Mouse (Mus musculus) lung, postnatal 25 days (tissue): ENCODE measurements around the gene Fnbp4.
A peak's percentile ranks its signal among the peaks of the same experiment; 100 is the strongest.
"Not testable (repeated sequence)": the region's sequence is repeated elsewhere in the genome, so short reads cannot be mapped to it uniquely, and the experiment has no call there.

ENCODE experiments used
- DNase-seq: peaks from one replicate; pipeline ENCODE4 v3.0.0; 2022; ENCODE audit warnings: low spot score

The Fnbp4 gene

DNA sequence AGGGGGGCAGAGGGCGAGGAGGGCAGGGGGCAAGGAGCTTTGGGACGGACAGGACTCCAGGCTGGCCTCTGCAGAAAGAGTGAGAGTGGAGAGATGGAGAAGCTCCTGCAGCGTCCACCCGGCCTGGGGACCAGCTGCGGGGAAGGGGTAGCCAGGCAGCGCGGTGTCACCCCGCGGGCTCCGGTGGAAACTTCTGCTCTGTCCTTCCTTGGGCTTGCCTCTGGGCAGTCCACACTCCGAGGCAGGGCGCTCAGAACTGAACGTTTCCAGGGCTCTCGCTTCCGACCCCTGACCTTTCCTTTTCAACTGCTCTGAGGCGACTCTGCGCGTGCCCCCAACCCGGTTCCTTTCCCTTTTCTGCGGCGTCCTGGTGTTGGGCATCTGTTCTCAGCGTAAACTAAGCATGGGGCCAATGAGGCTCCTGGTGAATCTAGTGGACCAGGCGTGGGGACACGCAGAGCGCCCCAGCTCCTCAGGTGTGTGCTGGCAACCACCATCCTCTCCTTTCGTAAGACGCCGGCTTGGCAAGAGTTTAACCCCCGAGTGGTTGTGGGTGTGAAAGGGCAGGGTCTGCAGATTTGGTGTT, 37.8 kb downstream of the Fnbp4 start:
- no peak for DNase-seq

DNA sequence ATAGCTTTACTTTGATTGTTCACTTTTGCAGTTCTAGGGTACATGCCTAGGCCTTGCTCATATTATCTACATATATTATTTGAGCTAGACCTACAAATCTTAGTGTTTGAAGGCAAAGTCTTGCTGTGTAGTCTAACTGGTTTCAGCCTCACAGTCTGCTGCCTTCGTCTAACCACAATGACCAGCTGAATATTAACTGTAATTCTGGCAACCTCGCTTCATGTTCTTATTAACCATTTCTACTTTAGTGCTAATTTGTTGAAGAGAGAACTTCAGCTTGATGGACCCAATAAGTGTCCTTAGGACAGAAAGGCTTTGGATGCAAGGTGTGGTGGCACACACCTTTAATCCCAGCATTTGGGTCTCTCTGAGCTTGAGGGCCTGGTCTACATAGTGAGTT, 43.0 kb downstream of the Fnbp4 start:
- DNase-seq = no peak

DNA sequence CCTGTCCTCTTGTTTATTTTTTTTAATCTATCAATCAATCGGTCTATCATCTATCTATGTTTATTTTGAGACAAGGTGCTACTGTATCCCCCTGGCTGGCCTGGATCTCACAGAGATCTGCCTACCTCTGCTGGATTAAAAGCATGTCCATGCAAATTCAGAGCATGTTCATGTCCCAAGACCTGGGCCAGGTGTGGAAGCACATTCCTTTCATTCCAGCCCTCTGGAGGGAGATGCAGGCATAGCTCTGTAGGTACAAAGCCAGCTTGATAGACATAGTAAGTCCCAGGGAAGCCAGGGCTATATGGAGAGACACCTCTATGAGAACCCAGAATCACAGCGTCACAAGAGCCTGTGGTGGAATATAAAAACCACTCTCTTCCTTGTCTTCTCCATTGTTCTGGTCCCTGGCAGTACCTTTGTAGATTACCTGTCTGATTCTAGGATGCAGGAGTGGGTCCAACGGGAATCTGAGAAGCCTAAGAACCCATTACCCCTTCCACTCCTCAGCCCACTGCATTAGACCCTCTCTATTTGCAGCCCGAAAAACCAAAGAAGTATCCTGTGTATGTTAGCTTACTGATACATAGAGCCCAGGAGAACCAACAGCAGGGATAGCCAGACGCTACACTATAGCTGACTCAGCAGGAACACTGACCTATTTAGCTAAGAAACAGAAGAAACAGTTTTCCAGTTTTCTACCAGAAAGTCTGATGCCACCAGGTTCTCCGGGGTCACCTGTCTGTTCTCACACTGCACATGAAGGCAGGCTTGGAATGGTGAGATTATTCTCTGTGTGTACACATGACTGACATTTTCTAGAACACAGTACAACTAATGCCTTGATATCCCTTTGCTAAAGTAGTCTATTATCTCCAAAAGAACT, 63.3 kb downstream of the Fnbp4 start:
- no peak for DNase-seq

DNA sequence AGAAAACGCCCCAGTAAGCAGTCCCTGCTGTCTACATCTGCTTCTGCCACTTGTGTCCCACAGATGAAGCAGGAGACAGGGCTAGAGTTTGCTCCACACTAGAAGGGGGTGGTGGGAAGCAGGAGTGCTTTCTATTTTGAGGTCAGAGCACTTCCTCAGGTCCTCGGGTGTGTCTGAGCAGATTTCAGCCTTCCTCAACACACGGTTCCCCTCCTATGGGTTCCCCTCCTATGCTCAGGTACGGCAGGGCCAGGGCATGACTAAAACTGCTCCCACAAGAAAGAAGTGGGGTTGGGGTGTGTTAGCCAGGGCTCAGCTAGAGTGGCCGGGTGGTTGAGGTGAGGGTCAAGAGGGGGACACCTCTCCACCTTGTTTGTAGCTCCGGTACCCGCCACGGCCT, 65.6 kb downstream of the Fnbp4 start:
- DNase-seq = no peak

DNA sequence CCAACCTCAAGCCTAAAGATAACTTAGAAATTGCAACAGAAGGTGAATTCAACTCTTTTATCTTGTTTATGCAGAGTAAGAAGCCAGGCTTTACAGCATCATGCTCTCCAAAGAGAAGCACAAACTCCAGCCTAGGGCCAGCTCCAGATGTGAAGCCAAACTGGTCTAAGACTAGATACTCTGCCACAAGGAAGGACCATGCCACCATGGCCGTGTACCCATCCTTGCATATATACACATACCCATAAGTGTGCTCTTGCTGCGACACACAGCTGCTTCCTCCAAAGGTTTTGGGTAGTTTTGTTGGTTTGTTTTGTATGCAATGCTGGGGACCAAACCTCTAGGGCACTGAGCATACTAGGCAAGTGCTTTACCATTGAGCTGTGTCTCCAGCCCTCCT, 70.1 kb downstream of the Fnbp4 start:
- no peak for DNase-seq

DNA sequence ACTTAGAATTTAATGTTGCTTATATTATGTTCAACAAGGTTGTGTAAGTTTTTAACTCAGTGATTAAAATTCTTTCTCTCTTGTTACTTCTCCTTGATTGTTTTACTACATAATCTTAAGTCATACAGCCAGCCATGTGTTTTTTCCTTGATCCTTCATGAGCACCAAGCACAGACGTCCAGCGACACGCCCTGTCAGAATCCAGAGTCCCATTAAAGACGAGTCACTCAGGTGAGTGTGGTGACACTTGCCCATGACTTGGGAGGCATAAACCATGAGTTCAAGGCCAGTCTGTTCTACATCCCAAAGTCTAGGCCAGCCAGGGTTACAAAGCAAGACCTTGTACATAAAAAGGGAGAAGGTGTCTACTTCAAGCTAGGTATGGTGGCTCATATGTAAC, 71.0 kb downstream of the Fnbp4 start:
- no peak for DNase-seq

DNA sequence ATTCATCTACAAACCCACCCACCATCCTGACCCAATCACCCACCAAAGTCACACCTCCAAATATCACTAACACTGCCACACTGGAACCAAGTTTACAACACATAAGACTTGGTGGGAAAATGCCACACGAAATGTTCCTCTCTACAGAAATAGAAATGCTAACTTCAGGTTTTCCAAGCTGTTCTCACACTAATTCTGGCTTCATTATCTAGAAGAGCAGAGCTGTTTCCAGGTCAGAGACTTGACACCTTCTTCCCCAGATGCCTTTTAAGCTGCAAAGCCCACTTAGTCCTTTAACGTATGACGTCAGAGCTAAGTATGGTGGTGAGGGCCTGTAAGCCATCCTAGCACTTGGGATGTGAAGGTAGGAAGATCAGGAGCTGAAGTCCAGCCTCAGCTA, 73.5 kb downstream of the Fnbp4 start:
- DNase-seq = no peak

DNA sequence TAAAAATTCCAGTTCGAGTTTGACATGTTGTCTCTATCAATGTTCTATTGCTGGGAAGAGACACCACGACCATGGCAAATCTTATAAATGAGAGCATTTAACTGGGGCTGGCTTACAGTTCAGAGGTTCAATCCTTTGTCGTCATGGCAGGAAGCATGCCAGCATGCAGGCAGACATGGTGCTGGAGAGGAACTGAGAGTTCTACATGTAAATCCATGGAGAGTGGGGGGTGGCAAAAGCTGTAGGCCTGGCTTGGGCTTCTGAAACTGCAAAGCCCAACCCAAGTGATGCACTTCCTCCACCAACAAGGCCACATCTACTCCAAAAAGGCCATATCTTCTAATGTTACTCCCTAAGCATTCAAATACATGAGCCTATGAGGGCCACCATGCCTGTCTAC, 75.7 kb downstream of the Fnbp4 start:
- DNase-seq = no peak

DNA sequence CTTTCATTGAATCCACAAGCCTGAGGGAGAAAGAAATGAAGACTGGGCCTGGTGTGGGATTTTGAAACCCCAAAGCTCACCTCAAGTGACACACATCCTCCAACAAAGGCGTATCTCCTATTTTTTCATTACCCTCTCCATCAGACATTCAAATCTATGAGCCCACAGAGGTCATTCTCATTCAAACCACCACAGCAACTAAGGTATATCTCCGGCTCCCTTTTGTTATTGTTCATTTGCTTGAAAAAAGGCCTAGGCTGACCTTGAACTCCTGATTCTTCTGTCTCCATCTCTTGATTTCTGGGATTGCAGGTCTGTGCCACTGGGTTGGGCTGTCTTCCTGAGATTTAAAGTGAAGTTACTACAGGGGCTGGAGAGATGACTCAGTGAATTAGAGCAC, 77.8 kb downstream of the Fnbp4 start:
- DNase-seq = no peak

DNA sequence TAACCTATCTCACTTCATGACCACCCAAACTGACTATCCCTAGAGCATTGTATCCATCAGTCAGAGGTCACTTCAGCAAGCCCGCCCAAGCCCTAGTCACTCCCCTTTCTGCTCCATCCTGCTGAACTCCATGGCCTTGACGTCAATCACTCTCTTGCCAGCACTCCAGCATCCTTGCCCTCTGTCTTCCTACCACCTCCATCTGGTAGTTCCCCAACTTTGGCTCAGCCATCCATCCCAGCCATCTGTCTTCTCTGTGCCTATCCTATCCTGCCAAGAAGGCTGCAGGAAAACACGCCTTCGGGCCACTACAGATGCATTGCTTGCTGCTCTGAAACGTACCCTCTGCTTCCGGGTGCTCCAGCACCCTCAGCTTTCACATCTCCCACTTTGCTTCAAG, 78.6 kb downstream of the Fnbp4 start:
- DNase-seq = no peak

DNA sequence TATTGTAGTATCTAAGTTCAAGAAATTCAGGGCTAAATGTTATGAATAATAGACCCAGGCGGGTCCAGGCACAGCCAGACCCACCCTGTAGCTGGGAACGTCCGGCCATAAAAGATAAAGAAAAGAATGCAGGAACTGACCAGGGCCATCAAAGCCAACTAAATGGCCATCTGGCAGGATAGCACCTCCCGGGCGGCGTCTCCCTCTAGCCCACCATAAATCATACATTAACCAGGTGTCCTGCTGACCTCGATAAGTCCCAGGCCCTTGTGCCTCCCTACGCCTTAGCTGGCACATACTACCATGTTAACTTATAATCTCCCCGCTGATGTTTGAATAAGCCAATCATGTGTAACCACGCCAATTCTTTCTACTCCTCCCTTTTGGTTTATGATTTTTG, 79.4 kb downstream of the Fnbp4 start:
- DNase-seq = not testable (repeated sequence)

DNA sequence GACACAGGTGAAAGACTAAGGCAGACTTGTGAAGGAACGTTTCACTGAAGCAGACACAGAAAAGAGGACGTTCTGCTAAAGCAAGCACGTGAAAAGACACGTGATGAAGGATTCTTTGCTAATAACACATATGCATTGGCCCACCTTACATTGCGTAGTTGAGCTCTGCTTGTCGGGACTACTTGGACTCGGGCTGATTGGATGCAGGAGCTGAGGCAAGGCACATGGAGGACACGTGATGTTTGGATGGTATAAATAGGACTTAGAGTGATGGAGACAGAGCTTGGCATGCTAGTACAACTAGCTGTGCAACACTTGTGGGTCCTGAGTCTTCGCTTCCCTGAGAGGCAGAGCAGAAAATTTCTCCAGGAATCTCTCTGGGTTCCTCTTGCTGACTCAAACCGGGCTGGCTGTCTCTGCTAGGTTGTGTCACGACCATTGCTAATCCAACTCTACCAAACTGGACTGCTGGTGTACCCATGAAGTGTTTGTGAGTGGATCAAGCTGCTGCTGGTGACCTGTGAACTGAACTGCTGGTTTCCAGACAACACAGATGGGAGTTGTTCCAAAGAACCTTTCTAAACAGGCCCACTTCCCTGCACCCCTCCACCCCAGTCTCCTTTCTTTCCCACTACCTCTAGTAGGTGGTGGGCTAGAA, 80.5 kb downstream of the Fnbp4 start:
- DNase-seq = peak; percentile 47

DNA sequence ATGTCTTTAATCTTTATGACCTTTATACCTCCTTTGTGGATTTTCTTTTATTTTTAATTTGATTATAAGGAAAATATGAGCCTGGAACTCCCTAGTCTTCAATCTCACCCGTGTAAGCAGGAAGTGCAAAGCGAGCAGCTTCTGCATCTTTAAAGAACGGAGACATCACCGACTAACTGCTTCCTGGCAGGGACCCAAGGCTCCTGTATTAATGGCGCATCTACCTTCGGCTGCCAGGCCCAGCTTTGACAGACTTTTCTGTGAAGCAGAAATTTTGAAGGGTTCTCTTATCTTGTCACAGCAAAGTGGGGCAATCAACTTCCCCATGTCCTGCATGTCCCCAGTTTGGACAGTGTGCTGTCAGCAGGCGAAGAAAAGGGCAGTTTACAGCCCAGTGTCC, 83.6 kb downstream of the Fnbp4 start:
- no peak for DNase-seq
